Mouse (Mus musculus): Measurements from ENCODE around the gene Syce3. TPM values are rescaled to one million over a fixed set of nuclear protein-coding genes. Genes with fewer than 3 reads are reported as not detected.
A peak's percentile ranks its signal among the peaks of the same experiment; 100 is the strongest.

The Syce3 gene
- not detected for polyA plus RNA-seq (2021)

- TF ChIP-seq CTCF (IDR thresholded peaks at IDR 0.05), result no peak
- POLR2A ChIA-PET, result no interaction called here
- no peaks in the 10 kb centered on the region for H3K27me3 ChIP-seq
- in situ Hi-C loops (cut with MboI; ENCODE audit: low pct_unique_long_range_greater_than_20kb), result no loop called here
- CTCF ChIA-PET, result no interaction called here
- no peak for DNase-seq (ENCODE audit: low read depth, low spot score)
- no peak for ATAC-seq
Measured at GRCm38 (mm10) chr15:89410118-89410517, at the start of gene Syce3. TSS of gene Syce3 (minus strand) at chr15:89410503.

DNA sequence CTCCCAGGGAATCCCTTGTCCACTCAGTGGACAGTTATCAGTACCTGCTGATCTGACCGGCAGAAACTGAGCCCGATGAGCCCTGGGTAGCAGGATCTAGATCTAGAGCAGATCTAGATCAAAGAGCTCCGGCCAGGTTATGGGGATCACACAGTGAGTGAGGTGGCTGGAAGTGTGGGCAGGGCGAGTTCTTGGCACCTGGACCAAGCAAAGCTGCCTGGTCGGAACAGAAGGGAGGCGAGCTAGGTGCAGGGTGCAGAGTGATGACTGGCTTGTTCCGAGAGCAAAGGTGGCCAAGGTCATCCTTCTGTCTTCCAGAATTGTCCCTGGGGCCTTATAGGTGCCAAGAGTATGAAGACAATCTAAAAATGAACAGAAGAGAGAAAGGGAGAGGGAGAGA lies 49.5 kb upstream of the Syce3 start:
- DNase-seq (ENCODE audit: low read depth, low spot score) (no peak), ATAC-seq (no peak)
- ChIA-PET CTCF (interaction anchor here (1.2 kb wide), 1 partner anchor 18 kb away, joined by 3 read pairs; no protein-coding TSS in a partner anchor), POLR2A (no interaction called here)
- TF ChIP-seq CTCF (IDR thresholded peaks at IDR 0.05), result no peak
- H3K27me3 ChIP-seq, result peaks cover 66% of the 10 kb centered on the region
- in situ Hi-C loops (cut with MboI; ENCODE audit: low pct_unique_long_range_greater_than_20kb), result no loop called here

DNA sequence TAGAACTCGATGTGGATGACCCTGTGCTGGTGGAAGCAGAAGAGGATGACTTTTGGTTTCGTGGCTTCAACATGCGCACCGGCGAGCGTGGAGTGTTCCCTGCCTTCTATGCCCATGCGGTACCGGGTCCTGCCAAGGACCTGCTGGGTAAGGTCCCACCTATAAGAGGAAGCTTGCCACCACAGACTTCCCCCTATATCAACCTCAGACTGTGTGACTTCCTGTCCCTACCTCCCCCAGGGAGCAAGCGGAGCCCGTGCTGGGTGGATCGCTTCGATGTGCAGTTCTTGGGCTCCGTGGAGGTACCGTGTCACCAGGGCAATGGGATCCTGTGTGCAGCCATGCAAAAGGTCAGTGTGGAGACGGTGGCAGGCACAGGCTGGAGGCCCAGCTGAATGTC lies 48.6 kb upstream of the Syce3 start:
- CTCF ChIA-PET, result interaction anchor here (1.2 kb wide), 1 partner anchor 17 kb away, joined by 3 read pairs; no protein-coding TSS in a partner anchor
- in situ Hi-C loops (cut with MboI; ENCODE audit: low pct_unique_long_range_greater_than_20kb), result no loop called here
- ATAC-seq, result no peak
- POLR2A ChIA-PET, result interaction anchor here (0.7 kb wide), 1 partner anchor 596 kb away, joined by 3 read pairs; no protein-coding TSS in a partner anchor
- TF ChIP-seq CTCF (IDR thresholded peaks at IDR 0.05), result no peak
- H3K27me3 ChIP-seq, result peaks cover 62% of the 10 kb centered on the region
- no peak for DNase-seq (ENCODE audit: low read depth, low spot score)

GRCm38 (mm10) chr15:89455642-89456041 lies 45.3 kb upstream of the Syce3 start:
- TF ChIP-seq CTCF (IDR thresholded peaks at IDR 0.05), result no peak
- peaks cover 56% of the 10 kb centered on the region for H3K27me3 ChIP-seq
- in situ Hi-C loops (cut with MboI; ENCODE audit: low pct_unique_long_range_greater_than_20kb), result no loop called here
- ChIA-PET CTCF (no interaction called here), POLR2A (no interaction called here)
- DNase-seq (ENCODE audit: low read depth, low spot score), result no peak
- ATAC-seq, result no peak

DNA sequence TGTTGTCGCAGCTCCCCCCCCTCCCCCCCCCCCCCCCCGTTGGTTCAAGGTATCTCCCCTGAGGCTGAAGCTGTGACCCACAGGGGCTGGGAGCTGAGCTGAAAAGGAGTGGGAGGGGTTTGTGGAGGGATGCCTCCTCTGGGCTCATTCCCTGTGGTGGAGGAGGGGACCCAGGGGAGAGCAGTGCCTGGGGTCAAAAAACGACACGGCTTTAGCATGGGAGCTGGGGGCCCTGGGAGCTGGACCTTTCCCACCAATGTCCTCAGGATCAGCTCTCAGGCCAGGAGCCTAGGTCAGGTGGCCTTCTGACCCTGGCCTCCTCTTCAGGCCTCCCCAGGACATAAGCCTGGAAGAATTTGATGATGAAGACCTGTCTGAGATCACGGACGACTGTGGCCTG lies 44.6 kb upstream of the Syce3 start:
- ChIA-PET CTCF (interaction anchor here (0.9 kb wide), 1 partner anchor 10 kb away, joined by 3 read pairs; no protein-coding TSS in a partner anchor), POLR2A (no interaction called here)
- ATAC-seq (no peak), DNase-seq (ENCODE audit: low read depth, low spot score) (no peak)
- H3K27me3 ChIP-seq, result peaks cover 53% of the 10 kb centered on the region
- no peak for TF ChIP-seq CTCF (IDR thresholded peaks at IDR 0.05)
- in situ Hi-C loops (cut with MboI; ENCODE audit: low pct_unique_long_range_greater_than_20kb), result no loop called here

- POLR2A ChIA-PET, result no interaction called here
- in situ Hi-C loops (cut with MboI; ENCODE audit: low pct_unique_long_range_greater_than_20kb), result no loop called here
- DNase-seq (ENCODE audit: low read depth, low spot score) (no peak), ATAC-seq (no peak)
- TF ChIP-seq CTCF (IDR thresholded peaks at IDR 0.05), result no peak
- peaks cover 51% of the 10 kb centered on the region for H3K27me3 ChIP-seq
- CTCF ChIA-PET, result interaction anchor here (0.9 kb wide), 1 partner anchor 9 kb away, joined by 3 read pairs; no protein-coding TSS in a partner anchor
Measured at GRCm38 (mm10) chr15:89453865-89454478, 43.7 kb upstream of the Syce3 start, which contains the start of gene Mapk8ip2. TSS of gene Mapk8ip2 (plus strand) at chr15:89453913.

- TF ChIP-seq CTCF (IDR thresholded peaks at IDR 0.05), result no peak
- no peak for DNase-seq (ENCODE audit: low read depth, low spot score)
- peaks cover 46% of the 10 kb centered on the region for H3K27me3 ChIP-seq
- ChIA-PET POLR2A (no interaction called here), CTCF (no interaction called here)
- ATAC-seq, result peak; percentile 44
- in situ Hi-C loops (cut with MboI; ENCODE audit: low pct_unique_long_range_greater_than_20kb), result no loop called here
Measured at GRCm38 (mm10) chr15:89452906-89453864, 42.9 kb upstream of the Syce3 start.

GRCm38 (mm10) chr15:89442486-89443070 lies 32.3 kb upstream of the Syce3 start:
- peaks cover 10% of the 10 kb centered on the region for H3K27me3 ChIP-seq
- CTCF ChIA-PET, result interaction anchor here (1.2 to 1.3 kb wide), 3 partner anchors 13 to 32 kb away, joined by 3 to 4 read pairs (median 3); partner anchors contain the start of genes C730034F03Rik, Chkb and Gm44502
- TF ChIP-seq CTCF (IDR thresholded peaks at IDR 0.05), result peak; percentile 41
- no peak for ATAC-seq
- DNase-seq (ENCODE audit: low read depth, low spot score), result no peak
- in situ Hi-C loops (cut with MboI; ENCODE audit: low pct_unique_long_range_greater_than_20kb), result no loop called here
- POLR2A ChIA-PET, result no interaction called here

GRCm38 (mm10) chr15:89435878-89436277 lies 25.6 kb upstream of the Syce3 start:
- peaks cover under 1% of the 10 kb centered on the region for H3K27me3 ChIP-seq
- ChIA-PET CTCF (interaction anchor here (1.3 kb wide), 1 partner anchor 32 kb away, joined by 3 read pairs; no protein-coding TSS in a partner anchor), POLR2A (no interaction called here)
- no peak for ATAC-seq
- DNase-seq (ENCODE audit: low read depth, low spot score), result no peak
- in situ Hi-C loops (cut with MboI; ENCODE audit: low pct_unique_long_range_greater_than_20kb), result no loop called here
- no peak for TF ChIP-seq CTCF (IDR thresholded peaks at IDR 0.05)

- TF ChIP-seq CTCF (IDR thresholded peaks at IDR 0.05), result no peak
Measured at GRCm38 (mm10) chr15:89434136-89434535, 23.8 kb upstream of the Syce3 start.

More at GRCm38 (mm10) chr15:89434136-89434535, 23.8 kb upstream of the Syce3 start:
- ATAC-seq (no peak), DNase-seq (ENCODE audit: low read depth, low spot score) (no peak)
- in situ Hi-C loops (cut with MboI; ENCODE audit: low pct_unique_long_range_greater_than_20kb), result no loop called here
- H3K27me3 ChIP-seq, result no peaks in the 10 kb centered on the region
- ChIA-PET POLR2A (no interaction called here), CTCF (no interaction called here)
